Mouse (Mus musculus) MEL (cell line): Measurements from ENCODE around the gene 1700023F06Rik. TPM values are rescaled to one million over a fixed set of nuclear protein-coding genes. Genes with fewer than 3 reads are reported as not detected.

Experiments used
- DNase-seq: peaks from one replicate; pipeline ENCODE4 v3.0.0; 2011; ENCODE audit warnings: low read depth, low spot score
- H3K27ac ChIP-seq: 2 replicates; pipeline ENCODE4 v1.5.1; 2012; ENCODE audit warnings: low read depth, mild to moderate bottlenecking, control low read depth, low read length, moderate library complexity; ENCODE audit not compliant: control insufficient read depth
- H3K27me3 ChIP-seq, 2 experiments: fragments of 150-350 bp in 1 of 2; sonication (generic) in 1 of 2; 2 replicates each; pipeline ENCODE4 v1.6.1; 2012; ENCODE audit warnings: low read length in 2 of 2, mild to moderate bottlenecking in 2 of 2, improper control_type of control experiment in 1 of 2, moderate library complexity in 1 of 2; ENCODE audit not compliant: insufficient read depth in 2 of 2, control insufficient read depth in 1 of 2
- H3K36me3 ChIP-seq, 2 experiments: 2 replicates each; pipeline ENCODE4 v1.6.1; 2012 to 2014; ENCODE audit warnings: low read length in 2 of 2, improper control_type of control experiment in 1 of 2, inconsistent platforms in 1 of 2, mild to moderate bottlenecking in 1 of 2; ENCODE audit not compliant: insufficient read depth in 2 of 2, control insufficient read depth in 1 of 2
- H3K4me1 ChIP-seq, 2 experiments: fragments of 150-350 bp in 1 of 2; sonication (generic) in 1 of 2; 2 replicates each; pipeline ENCODE4 v1.6.1; 2012; ENCODE audit warnings: low read length in 2 of 2, improper control_type of control experiment in 1 of 2, mild to moderate bottlenecking in 1 of 2; ENCODE audit not compliant: insufficient read depth in 2 of 2, control insufficient read depth in 1 of 2
- H3K4me3 ChIP-seq, 2 experiments: fragments of 150-350 bp in 1 of 2; sonication (generic) in 1 of 2; 2 replicates each; pipeline ENCODE4 v1.5.1; 2012; ENCODE audit warnings: low read depth in 2 of 2, low read length in 2 of 2, mild to moderate bottlenecking in 2 of 2, moderate library complexity in 2 of 2, control low read depth in 1 of 2, improper control_type of control experiment in 1 of 2; ENCODE audit not compliant: control insufficient read depth in 1 of 2, insufficient read depth in 1 of 2
- H3K79me2 ChIP-seq: 2 replicates; pipeline ENCODE4 v1.6.1; 2012; ENCODE audit warnings: mild to moderate bottlenecking, low read length, moderate library complexity; ENCODE audit not compliant: control insufficient read depth, poor library complexity, insufficient read depth
- H3K9ac ChIP-seq: 2 replicates; pipeline ENCODE4 v1.6.1; 2012; ENCODE audit warnings: low read depth, mild to moderate bottlenecking, control low read depth, low read length, moderate library complexity; ENCODE audit not compliant: control insufficient read depth, poor library complexity, severe bottlenecking
- H3K9me3 ChIP-seq: fragments of 150-350 bp; sonication (generic); replicated peaks from 2 replicates; pipeline ENCODE4 v1.6.1; 2012; ENCODE audit warnings: mild to moderate bottlenecking, low read length, improper control_type of control experiment, moderate library complexity; ENCODE audit not compliant: insufficient read depth
- BHLHE40 ChIP-seq: IDR thresholded peaks from 2 replicates; pipeline ENCODE4 v1.6.1; 2012; ENCODE audit warnings: low read depth, mild to moderate bottlenecking, inconsistent platforms, low read length, improper control_type of control experiment, borderline replicate concordance
- E2F4 ChIP-seq: IDR thresholded peaks from 2 replicates; pipeline ENCODE4 v1.6.1; 2011; ENCODE audit warnings: low read depth, low read length, improper control_type of control experiment, borderline replicate concordance
- ELF1 ChIP-seq: IDR thresholded peaks from 2 replicates; pipeline ENCODE4 v1.6.1; 2014; ENCODE audit warnings: low read depth, mild to moderate bottlenecking, inconsistent platforms, low read length, improper control_type of control experiment, moderate library complexity
- EP300 ChIP-seq, 2 experiments: IDR thresholded peaks; 2 replicates each; pipeline ENCODE4 v1.6.1; 2011; ENCODE audit warnings: improper control_type of control experiment in 2 of 2, low read length in 2 of 2, low read depth in 1 of 2, mild to moderate bottlenecking in 1 of 2
- GATA1 ChIP-seq: IDR thresholded peaks from 2 replicates; pipeline ENCODE4 v1.6.1; 2011; ENCODE audit warnings: low read depth, low read length, improper control_type of control experiment
- MAFK ChIP-seq: IDR thresholded peaks from 2 replicates; pipeline ENCODE4 v1.6.1; 2011; ENCODE audit warnings: low read depth, mild to moderate bottlenecking, low read length, improper control_type of control experiment, borderline replicate concordance
- MAZ ChIP-seq: IDR thresholded peaks from 2 replicates; pipeline ENCODE4 v1.6.1; 2012; ENCODE audit warnings: low read depth, mild to moderate bottlenecking, inconsistent platforms, low read length, improper control_type of control experiment
- MEF2A ChIP-seq: IDR thresholded peaks from 2 replicates; pipeline ENCODE4 v1.6.1; 2014; ENCODE audit warnings: low read depth, mild to moderate bottlenecking, inconsistent platforms, low read length, improper control_type of control experiment; ENCODE audit not compliant: poor library complexity, insufficient replicate concordance, severe bottlenecking; ENCODE audit errors: extremely low read depth
- MXI1 ChIP-seq: IDR thresholded peaks from 2 replicates; pipeline ENCODE4 v1.6.1; 2011; ENCODE audit warnings: mild to moderate bottlenecking, low read depth, low read length, improper control_type of control experiment
- NELFE ChIP-seq: IDR thresholded peaks from 2 replicates; pipeline ENCODE4 v1.6.1; 2011; ENCODE audit warnings: low read depth, low read length, improper control_type of control experiment
- POLR2A ChIP-seq, 2 experiments: IDR thresholded peaks; 2 replicates each; pipeline ENCODE4 v1.6.1; 2011 to 2012; ENCODE audit warnings: low read length in 2 of 2, mild to moderate bottlenecking in 2 of 2, control low read depth in 1 of 2, improper control_type of control experiment in 1 of 2, low read depth in 1 of 2, moderate library complexity in 1 of 2; ENCODE audit not compliant: control insufficient read depth in 1 of 2, insufficient read depth in 1 of 2, poor library complexity in 1 of 2
- POLR2AphosphoS2 ChIP-seq: IDR thresholded peaks from 2 replicates; pipeline ENCODE4 v1.6.1; 2011; ENCODE audit warnings: low read length, improper control_type of control experiment
- RAD21 ChIP-seq: IDR thresholded peaks from 2 replicates; pipeline ENCODE4 v1.6.1; 2011; ENCODE audit warnings: mild to moderate bottlenecking, low read depth, low read length, improper control_type of control experiment
- RCOR1 ChIP-seq: IDR thresholded peaks from 2 replicates; pipeline ENCODE4 v1.6.1; 2012; ENCODE audit warnings: low read depth, mild to moderate bottlenecking, inconsistent platforms, low read length, improper control_type of control experiment
- SMC3 ChIP-seq: IDR thresholded peaks from 2 replicates; pipeline ENCODE4 v1.6.1; 2011; ENCODE audit warnings: low read depth, low read length, improper control_type of control experiment
- TAL1 ChIP-seq: IDR thresholded peaks from 2 replicates; pipeline ENCODE4 v1.6.1; 2012; ENCODE audit warnings: mild to moderate bottlenecking, inconsistent platforms, low read length, moderate library complexity, mixed read lengths
- TBP ChIP-seq: IDR thresholded peaks from 2 replicates; pipeline ENCODE4 v1.8.0; 2011; ENCODE audit warnings: low read depth, low read length, improper control_type of control experiment
- TCF12 ChIP-seq: IDR thresholded peaks from 2 replicates; pipeline ENCODE4 v1.6.1; 2014; ENCODE audit warnings: low read depth, mild to moderate bottlenecking, inconsistent platforms, low read length, improper control_type of control experiment, moderate library complexity
- USF1 ChIP-seq: IDR thresholded peaks from 2 replicates; pipeline ENCODE4 v1.6.1; 2014; ENCODE audit warnings: low read depth, mild to moderate bottlenecking, inconsistent platforms, low read length, improper control_type of control experiment, moderate library complexity
- ZKSCAN1 ChIP-seq: IDR thresholded peaks from 2 replicates; pipeline ENCODE4 v1.6.1; 2012; ENCODE audit warnings: low read depth, mild to moderate bottlenecking, inconsistent platforms, low read length, improper control_type of control experiment, moderate library complexity
- ZMIZ1 ChIP-seq: IDR thresholded peaks from 2 replicates; pipeline ENCODE4 v1.6.1; 2012; ENCODE audit warnings: low read depth, mild to moderate bottlenecking, inconsistent platforms, low read length, improper control_type of control experiment, moderate library complexity
- ZNF384 ChIP-seq: IDR thresholded peaks from 2 replicates; pipeline ENCODE4 v1.6.1; 2012; ENCODE audit warnings: low read depth, mild to moderate bottlenecking, inconsistent platforms, low read length, improper control_type of control experiment
- polyA plus RNA-seq, 2 experiments: library from polyadenylated mRNA; stranded (reverse) in 1 of 2; unstranded in 1 of 2; fragments of >175 nt in 1 of 2; fragments of >200 nt in 1 of 2; gene quantifications; 2 replicates each; pipeline versions ENCODE4 v1.2.1 to v1.2.4; 2012; ENCODE audit warnings: low replicate concordance in 2 of 2, low read depth in 1 of 2; ENCODE audit not compliant: insufficient read length in 2 of 2, insufficient read depth in 1 of 2, missing spikeins in 1 of 2
- total RNA-seq: library from RNA; depleted of rRNA; stranded (reverse); fragments of 300-350 nt; gene quantifications from 2 replicates; pipeline ENCODE4 v1.2.3, GENCODE M21; 2012

The 1700023F06Rik gene
- total and polyA plus RNA-seq, 3 experiments, result not detected

GRCm38 (mm10) chr11:103246731-103247290 lies 38.5 kb upstream of the 1700023F06Rik start:
- no peak for DNase-seq
- H3K4me3 ChIP-seq, result no peak overlapping the region
- H3K4me1 ChIP-seq, result peaks cover 2 to 26% of the 10 kb centered on the region in 2 experiments; a peak in 3 of 4 replicates
- no peaks in the 10 kb centered on the region for H3K27me3 ChIP-seq
- H3K9ac ChIP-seq, result no peak overlapping the region
- no peaks in the 10 kb centered on the region for H3K9me3 ChIP-seq
- no peak overlapping the region for H3K27ac ChIP-seq
- peaks cover 0 to 17% of the 10 kb centered on the region in 2 experiments; a peak in 2 of 4 replicates for H3K36me3 ChIP-seq
- H3K79me2 ChIP-seq, result no peaks in the 10 kb centered on the region
- TF ChIP-seq MAFK (no peak), USF1 (no peak), RAD21 (no peak), RCOR1 (no peak), NELFE (no peak), POLR2AphosphoS2 (no peak), TCF12 (no peak), POLR2A (IDR thresholded peaks at IDR 0.05; ENCODE audit: control insufficient read depth in 1 of 2, insufficient read depth in 1 of 2, low read depth in 1 of 2, low read length in 2 of 2, poor library complexity in 1 of 2) (no peak), ZMIZ1 (no peak), GATA1 (no peak), MXI1 (no peak), MEF2A (no peak), TBP (no peak), ZNF384 (no peak), E2F4 (no peak)

DNA sequence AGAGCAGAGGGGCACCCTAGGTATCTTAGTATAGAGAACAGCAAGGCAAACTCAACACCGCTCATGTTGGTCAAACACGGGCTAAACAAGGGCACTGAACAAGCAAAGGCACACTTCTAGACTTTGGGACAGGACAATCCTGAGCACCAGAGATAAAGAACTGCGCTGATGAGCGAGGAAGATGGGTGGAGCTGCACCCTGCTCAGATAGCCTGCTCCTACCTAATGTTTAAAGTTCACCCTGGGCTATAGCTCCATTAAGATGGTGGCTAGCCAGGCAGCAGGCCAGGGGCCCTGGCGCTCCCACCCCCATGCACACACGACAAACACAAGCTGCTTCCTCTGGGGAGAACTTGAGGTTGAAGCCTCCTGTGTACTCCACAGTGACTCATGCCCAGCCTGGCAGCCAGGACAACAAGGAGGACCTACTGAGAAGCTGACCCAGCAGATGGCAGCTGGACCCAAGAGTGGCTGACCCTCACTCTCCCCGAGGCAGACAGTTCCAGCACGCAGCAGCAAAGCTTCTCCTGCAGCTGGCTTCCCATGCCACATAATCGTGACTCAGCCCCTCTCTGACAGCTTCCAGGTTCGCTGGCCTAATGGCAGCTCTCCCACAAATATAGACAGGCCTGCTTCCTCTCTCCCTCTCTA lies 37.8 kb upstream of the 1700023F06Rik start:
- Histone ChIP-seq H3K9ac (no peak overlapping the region), H3K36me3 (peaks cover 0 to 17% of the 10 kb centered on the region in 2 experiments; a peak in 2 of 4 replicates), H3K27me3 (no peaks in the 10 kb centered on the region), H3K79me2 (no peaks in the 10 kb centered on the region), H3K27ac (no peak overlapping the region), H3K9me3 (no peaks in the 10 kb centered on the region), H3K4me3 (no peak overlapping the region), H3K4me1 (peaks cover 2 to 26% of the 10 kb centered on the region in 2 experiments; a peak in 3 of 4 replicates)
- TF ChIP-seq TCF12 (peak; percentile 26; the same call in 1 of the 2 replicates), MAZ (no peak), ZMIZ1 (no peak), SMC3 (no peak), RAD21 (no peak), MAFK (no peak), NELFE (no peak), BHLHE40 (no peak), RCOR1 (0 out of 2 replicates have a peak, but pooled peaks have one; percentile 22), ZKSCAN1 (no peak), GATA1 (0 out of 2 replicates have a peak, but pooled peaks have one; percentile 21), TAL1 (0 out of 2 replicates have a peak, but pooled peaks have one; percentile 14), MEF2A (no peak), ELF1 (no peak), EP300 (IDR thresholded peaks at IDR 0.05; ENCODE audit: low read depth in 1 of 2, low read length in 2 of 2) (peak in 1 of 2 experiments; percentile 43; a peak in 2 of 4 replicates)
- peak; percentile 54 for DNase-seq
